Mouse (Mus musculus) heart, postnatal 0 days (tissue): Measurements from ENCODE around the gene Snap91. TPM values are rescaled to one million over a fixed set of nuclear protein-coding genes. Genes with fewer than 3 reads are reported as not detected.

Experiments used
- ATAC-seq: fragments of 200-750 bp; cut with Nextera tagmentation; 2 replicates; pipeline ENCODE4 v1.8.0; 2017; ENCODE audit warnings: low read depth, moderate number of reproducible peaks, moderate library complexity; ENCODE audit not compliant: insufficient read depth
- DNase-seq: peaks from one replicate; pipeline ENCODE4 v3.0.0-alpha.2; 2016; ENCODE audit warnings: low spot score
- H3K27ac ChIP-seq: fragments of 300-500 bp; sonication (generic); 2 replicates; pipeline ENCODE4 v1.5.1; 2014; ENCODE audit warnings: low read depth, mild to moderate bottlenecking
- H3K27me3 ChIP-seq: fragments of 300-500 bp; sonication (generic); 2 replicates; pipeline ENCODE4 v1.6.1; 2014; ENCODE audit warnings: low read length, mixed read lengths; ENCODE audit not compliant: control insufficient read depth, insufficient read depth
- H3K36me3 ChIP-seq: fragments of 300-500 bp; sonication (generic); replicated peaks from 2 replicates; pipeline ENCODE4 v1.6.1; 2014; ENCODE audit warnings: low read length, mixed read lengths; ENCODE audit not compliant: control insufficient read depth, insufficient read depth
- H3K4me1 ChIP-seq: fragments of 300-500 bp; sonication (generic); 2 replicates; pipeline ENCODE4 v1.6.1; 2014; ENCODE audit warnings: antibody characterized with exemption; ENCODE audit not compliant: control insufficient read depth, insufficient read depth
- H3K4me2 ChIP-seq: fragments of 300-500 bp; sonication (generic); 2 replicates; pipeline ENCODE4 v1.6.1; 2014; ENCODE audit warnings: low read depth, mild to moderate bottlenecking, low read length, moderate library complexity
- H3K4me3 ChIP-seq: fragments of 300-500 bp; sonication (generic); 2 replicates; pipeline ENCODE4 v1.5.1; 2014; ENCODE audit warnings: low read depth, low read length
- H3K9ac ChIP-seq: fragments of 300-500 bp; sonication (generic); replicated peaks from 2 replicates; pipeline ENCODE4 v1.6.1; 2014; ENCODE audit warnings: low read depth, low read length, mixed read lengths
- H3K9me3 ChIP-seq: fragments of 300-500 bp; sonication (generic); replicated peaks from 2 replicates; pipeline ENCODE4 v1.6.1; 2016; ENCODE audit warnings: low read length; ENCODE audit not compliant: control insufficient read depth
- CTCF ChIP-seq: IDR thresholded peaks from 2 replicates; pipeline ENCODE4 v1.5.1; 2016; ENCODE audit warnings: antibody characterized with exemption, control low read depth, low read depth
- EP300 ChIP-seq: IDR thresholded peaks from 2 replicates; pipeline ENCODE4 v1.6.1; 2016; ENCODE audit warnings: antibody characterized with exemption, low read depth
- WGBS: fragments of 180-500 bp; shearing (Covaris S2); extraction: QIAGEN DNeasy Blood & Tissue Kit; methylation state at CpG from one replicate; pipeline ENCODE4 v1.1.7; 2014; 5-methylcytosine and 5-hydroxymethylcytosine counted together
- polyA plus RNA-seq: library from polyadenylated mRNA; unstranded; fragments of >200 nt; fragmentation: Nextera tagmentation; extraction: Ambion mirVana; gene quantifications from 2 replicates; pipeline ENCODE4 v1.2.1, GENCODE M21; 2015
- total RNA-seq: library from RNA; depleted of rRNA; stranded (reverse); fragments of >200 nt; gene quantifications from 2 replicates; pipeline ENCODE4 v1.2.3, GENCODE M21; 2014; ENCODE audit warnings: low replicate concordance

The Snap91 gene
- total and polyA plus RNA-seq, 2 experiments from 2014 or later: 45.0 to 55.3 TPM

DNA sequence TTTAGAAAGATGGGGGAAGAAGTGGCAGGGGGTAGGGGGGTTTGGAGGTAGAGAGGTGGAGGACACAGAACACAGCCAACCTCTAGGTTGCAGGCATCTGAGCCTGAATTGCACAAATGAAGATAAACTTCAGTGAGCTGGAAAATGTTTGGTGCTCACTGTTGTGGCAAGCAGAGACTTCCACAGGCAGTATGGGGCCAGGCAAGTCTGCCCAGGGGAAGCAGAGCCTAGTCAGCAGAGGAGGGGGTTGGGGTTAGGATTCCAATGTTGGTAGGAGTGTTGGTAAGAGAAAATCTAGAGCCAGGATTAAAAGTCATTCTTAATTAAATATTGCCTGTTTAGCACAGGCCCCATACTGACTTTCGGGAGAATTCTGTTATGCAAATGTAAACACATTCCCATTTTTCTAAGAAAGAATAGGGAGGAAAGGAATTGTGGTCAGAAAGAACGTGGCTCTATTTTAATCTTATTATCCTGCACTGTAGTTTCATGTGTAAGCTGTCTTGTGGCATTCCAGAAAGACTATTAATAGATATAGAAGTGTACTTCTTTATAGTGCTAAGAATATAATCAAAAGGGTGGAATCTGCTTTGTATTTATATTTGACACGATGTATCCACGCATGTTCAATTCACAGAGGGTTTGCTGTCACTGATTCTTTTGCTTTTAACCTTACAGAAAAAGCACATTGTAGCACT, 19.2 kb upstream of the Snap91 start:
- ATAC-seq: peak; percentile 87
- H3K27me3 ChIP-seq: no peaks in the 10 kb centered on the region
- H3K4me3 ChIP-seq: no peak overlapping the region
- 33% methylated on average over 4 of the region's 4 CpGs for WGBS
- H3K36me3 ChIP-seq: no peaks in the 10 kb centered on the region
- DNase-seq: peak; percentile 72
- no peaks in the 10 kb centered on the region for H3K9me3 ChIP-seq
- H3K4me1 ChIP-seq: peaks cover 13% of the 10 kb centered on the region; the same call in 1 of the 2 replicates
- no peak overlapping the region for H3K4me2 ChIP-seq
- TF ChIP-seq CTCF (no peak), EP300 (no peak)
- H3K27ac ChIP-seq: peak overlapping the region; percentile 90
- H3K9ac ChIP-seq: no peak overlapping the region

DNA sequence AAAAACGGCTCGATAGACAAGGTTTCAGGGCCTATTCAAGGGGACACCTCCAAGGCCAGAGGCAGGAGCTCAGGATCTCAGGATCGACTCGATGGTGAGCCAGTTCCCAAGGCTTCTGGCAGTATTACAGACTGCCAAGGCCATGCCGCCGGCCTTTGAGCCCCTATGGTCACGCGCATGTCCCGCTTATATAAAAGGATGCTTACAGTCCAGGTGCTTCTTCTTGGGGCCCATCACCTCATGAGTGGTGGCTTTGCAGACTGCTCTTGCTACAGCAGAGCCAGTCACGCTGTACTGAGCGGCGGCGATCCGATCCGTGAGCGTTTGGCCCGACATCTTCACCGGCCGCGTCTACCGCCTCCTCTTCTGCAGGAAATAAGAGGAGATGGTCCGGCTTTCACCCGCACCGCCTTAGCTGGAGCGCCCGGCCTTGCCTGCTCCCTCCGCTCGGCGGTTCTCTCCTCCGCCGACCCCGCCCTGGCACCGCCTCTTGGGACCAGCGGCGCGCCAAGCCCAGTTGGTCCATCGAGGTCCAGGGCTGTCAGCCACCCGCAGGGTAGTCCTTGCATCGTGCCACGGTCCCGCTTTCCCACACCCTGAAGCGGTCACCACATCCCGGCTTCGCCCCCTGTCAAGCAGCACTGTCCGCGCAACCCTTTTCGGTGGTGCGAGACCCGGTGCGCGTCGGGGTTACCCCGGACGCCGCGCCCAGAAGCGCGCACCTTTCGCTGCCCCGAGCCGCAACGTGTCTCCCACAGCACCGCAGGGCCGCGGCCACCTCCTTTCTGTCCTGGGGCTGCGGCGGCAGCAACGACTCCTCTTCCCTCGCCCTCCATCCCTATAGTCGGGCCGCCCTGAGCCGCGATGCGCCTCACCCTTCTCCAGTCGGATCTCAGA, 990 bp downstream of the Snap91 start:
- no peaks in the 10 kb centered on the region for H3K9me3 ChIP-seq
- H3K36me3 ChIP-seq: no peaks in the 10 kb centered on the region
- peaks cover 3% of the 10 kb centered on the region; the same call in 1 of the 2 replicates for H3K4me1 ChIP-seq
- 1% methylated on average over 60 of the region's 75 CpGs for whole genome bisulfite sequencing
- H3K9ac ChIP-seq: peak overlapping the region; percentile 64
- peak overlapping the region; percentile 68 for H3K4me2 ChIP-seq
- peak overlapping the region; percentile 80 for H3K4me3 ChIP-seq
- ATAC-seq: peak; percentile 42
- peak overlapping the region; percentile 88 for H3K27ac ChIP-seq
- no peak for TF ChIP-seq EP300
- no peak for TF ChIP-seq CTCF
- H3K27me3 ChIP-seq: peaks cover 21% of the 10 kb centered on the region; the same call in 1 of the 2 replicates
- DNase-seq: no peak

DNA sequence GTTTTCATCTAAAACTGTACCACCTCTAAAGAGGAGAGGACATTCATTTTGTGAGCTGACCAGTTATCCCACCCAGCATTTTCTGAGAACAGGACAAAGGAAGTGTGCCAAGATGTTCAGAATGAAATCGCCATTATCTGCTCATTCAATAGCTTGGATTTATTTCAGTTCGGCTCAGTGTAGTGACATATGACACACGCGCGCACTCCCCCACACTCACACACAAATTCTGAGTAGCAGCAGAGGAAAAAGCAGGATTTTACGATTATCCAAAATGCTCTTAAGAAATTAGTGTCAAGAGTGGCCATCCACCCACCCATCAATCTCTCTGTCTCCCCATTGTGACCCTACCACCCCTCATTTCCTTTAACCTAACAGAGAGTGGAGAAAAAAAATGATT, 1.7 kb downstream of the Snap91 start:
- Histone ChIP-seq H3K9me3 (no peaks in the 10 kb centered on the region), H3K27ac (no peak overlapping the region), H3K27me3 (peaks cover 21% of the 10 kb centered on the region; the same call in 1 of the 2 replicates), H3K4me3 (peak overlapping the region; percentile 80), H3K4me2 (peak overlapping the region; percentile 68), H3K36me3 (no peaks in the 10 kb centered on the region), H3K9ac (no peak overlapping the region; the same call in 1 of the 2 replicates), H3K4me1 (peaks cover 3% of the 10 kb centered on the region; the same call in 1 of the 2 replicates)
- no peak for ATAC-seq
- DNase-seq: no peak
- TF ChIP-seq EP300 (no peak), CTCF (no peak)
- WGBS: 48% methylated on average over 6 of the region's 6 CpGs

DNA sequence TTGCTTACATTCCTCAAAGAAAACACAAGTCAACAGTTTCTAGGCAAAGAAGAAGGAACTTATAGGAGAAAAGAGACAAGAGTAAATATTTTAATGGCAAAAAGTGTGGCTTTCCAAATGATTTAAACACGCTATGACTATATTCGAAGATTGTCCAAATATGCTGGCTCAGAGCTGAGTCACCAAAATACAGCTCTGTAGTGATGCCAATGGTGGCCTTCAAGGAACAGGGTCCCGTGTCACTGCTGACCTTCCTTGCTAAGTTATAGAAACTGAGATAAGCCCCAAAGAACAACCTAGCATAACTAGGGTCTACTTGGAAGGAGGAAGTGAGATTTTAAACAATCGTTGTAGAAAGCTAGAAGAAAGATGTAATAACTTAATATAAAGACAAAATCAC, 6.8 kb downstream of the Snap91 start:
- Histone ChIP-seq H3K27ac (no peak overlapping the region), H3K9ac (no peak overlapping the region), H3K4me2 (no peak overlapping the region), H3K4me1 (peaks cover 3% of the 10 kb centered on the region; the same call in 1 of the 2 replicates), H3K36me3 (no peaks in the 10 kb centered on the region), H3K4me3 (no peak overlapping the region), H3K9me3 (no peaks in the 10 kb centered on the region), H3K27me3 (0 out of 2 replicates have a peak, but pooled peaks cover 9% of the 10 kb centered on the region)
- 72% methylated on average over 4 of the region's 4 CpGs for WGBS
- DNase-seq (no peak), ATAC-seq (no peak)
- no peak for TF ChIP-seq EP300
- TF ChIP-seq CTCF: no peak

DNA sequence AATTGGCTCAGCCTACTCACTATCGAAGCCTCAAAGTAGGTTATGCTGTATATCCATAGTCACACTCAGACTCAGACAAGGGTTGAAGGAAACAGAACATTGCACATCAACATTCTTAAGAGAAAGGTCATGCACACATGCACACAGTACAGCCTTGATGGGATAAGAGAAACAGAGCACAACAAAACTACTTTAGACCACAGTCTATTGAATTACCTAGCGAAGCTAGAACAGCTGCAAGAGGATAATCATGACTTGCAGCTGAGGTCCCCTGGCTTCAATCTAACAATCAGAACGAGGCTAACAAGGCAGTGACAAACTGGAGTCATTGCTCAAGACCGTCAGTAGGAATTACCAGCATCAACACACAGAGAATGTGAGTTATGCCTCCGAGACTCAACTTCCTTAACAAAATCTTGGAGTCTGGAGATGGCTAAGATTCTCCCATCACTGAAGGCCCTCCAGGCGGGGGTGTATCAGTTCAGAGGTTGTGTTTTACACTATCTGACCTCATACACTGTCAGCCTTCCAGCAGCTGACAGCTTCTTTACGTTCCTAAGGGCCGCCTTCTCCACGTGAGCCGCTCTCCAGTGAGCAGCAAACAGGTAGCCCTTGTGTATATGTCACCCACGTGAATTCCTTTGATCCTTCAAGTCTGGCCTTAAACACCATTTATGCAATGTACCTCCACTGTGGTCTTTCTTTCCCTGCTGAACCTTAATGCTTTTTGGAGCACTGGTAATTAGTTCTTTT, 10.7 kb downstream of the Snap91 start:
- DNase-seq (no peak), ATAC-seq (no peak)
- Histone ChIP-seq H3K9ac (no peak overlapping the region), H3K9me3 (no peaks in the 10 kb centered on the region), H3K36me3 (no peaks in the 10 kb centered on the region), H3K27me3 (no peaks in the 10 kb centered on the region), H3K4me2 (no peak overlapping the region), H3K4me1 (no peaks in the 10 kb centered on the region), H3K4me3 (no peak overlapping the region), H3K27ac (peak overlapping the region; percentile 33)
- TF ChIP-seq CTCF (no peak), EP300 (no peak)
- 34% methylated on average over 11 of the region's 11 CpGs for WGBS
